Mouse (Mus musculus) gastrocnemius, adult 8-10 months (tissue): ENCODE measurements around the gene Prpsap1. TPM values are rescaled to one million over a fixed set of nuclear protein-coding genes. Genes with fewer than 3 reads are reported as not detected.
A peak's percentile ranks its signal among the peaks of the same experiment; 100 is the strongest.

Source experiments
- DNase-seq, 2 experiments: peaks; one replicate each; pipeline ENCODE4 v3.0.0; 2022; ENCODE audit warnings: low spot score in 2 of 2
- total RNA-seq, 4 experiments: library from RNA; stranded (reverse); gene quantifications; 2 replicates each; pipeline ENCODE4 v1.2.4; 2022

Prpsap1 gene
- total RNA-seq, 4 experiments from 2014 or later, result 10.4 to 12.7 (median 11.5) TPM

- DNase-seq, result peak; percentile 85 to 92
These were observed 48.2 kb downstream of the Prpsap1 start for GRCm38 (mm10) chr11:116445596-116446307.

GRCm38 (mm10) chr11:116443935-116444334, 50.1 kb downstream of the Prpsap1 start:
- DNase-seq, result no peak

- no peak for DNase-seq
These were observed 50.7 kb downstream of the Prpsap1 start for GRCm38 (mm10) chr11:116443311-116443710.

- DNase-seq, result no peak
These were observed 51.2 kb downstream of the Prpsap1 start for GRCm38 (mm10) chr11:116442867-116443177.

GRCm38 (mm10) chr11:116442129-116442866, 51.7 kb downstream of the Prpsap1 start:
- DNase-seq, result no peak

- DNase-seq, result peak in 1 of 2 experiments; percentile 29
These were observed 53.5 kb downstream of the Prpsap1 start for GRCm38 (mm10) chr11:116440408-116441068.

GRCm38 (mm10) chr11:116439269-116440240, 54.4 kb downstream of the Prpsap1 start:
- no peak for DNase-seq

GRCm38 (mm10) chr11:116437541-116437940, 56.5 kb downstream of the Prpsap1 start:
- peak in 1 of 2 experiments; percentile 36 for DNase-seq

- peak; percentile 74 to 81 for DNase-seq
These were observed 57.2 kb downstream of the Prpsap1 start for GRCm38 (mm10) chr11:116436725-116437331.

- no peak for DNase-seq
These were observed 57.8 kb downstream of the Prpsap1 start for GRCm38 (mm10) chr11:116435992-116436724.

- DNase-seq, result no peak
These were observed 58.8 kb downstream of the Prpsap1 start for GRCm38 (mm10) chr11:116434967-116435752.

- peak; percentile 69 to 80 for DNase-seq
These were observed 59.6 kb downstream of the Prpsap1 start for GRCm38 (mm10) chr11:116434287-116434966.

GRCm38 (mm10) chr11:116433356-116434286, 60.4 kb downstream of the Prpsap1 start, which contains the start of gene Ubald2:
TSS of gene Ubald2 (plus strand) at chr11:116434094.
- peak; percentile 100 for DNase-seq

- no peak for DNase-seq
These were observed 61.2 kb downstream of the Prpsap1 start for GRCm38 (mm10) chr11:116432593-116433355.

GRCm38 (mm10) chr11:116432127-116432526, 61.9 kb downstream of the Prpsap1 start:
- no peak for DNase-seq

GRCm38 (mm10) chr11:116431428-116432077, 62.4 kb downstream of the Prpsap1 start:
- no peak for DNase-seq
